Mouse (Mus musculus) activated CD4-positive, CD25-positive, alpha-beta regulatory T cell, adult 4 months (primary cell): ENCODE measurements around the gene Trpc4. TPM values are rescaled to one million over a fixed set of nuclear protein-coding genes. Genes with fewer than 3 reads are reported as not detected.

ENCODE experiments used
- ATAC-seq: one replicate; pipeline ENCODE4 v1.8.0; 2017
- polyA plus RNA-seq, 2 experiments: library from polyadenylated mRNA; unstranded; fragments of 100-300 nt; shearing (Covaris generic); gene quantifications; one replicate each; pipeline ENCODE4 v1.2.1; 2017

Gene Trpc4
- polyA plus RNA-seq, 2 experiments from 2014 or later, result not detected

DNA sequence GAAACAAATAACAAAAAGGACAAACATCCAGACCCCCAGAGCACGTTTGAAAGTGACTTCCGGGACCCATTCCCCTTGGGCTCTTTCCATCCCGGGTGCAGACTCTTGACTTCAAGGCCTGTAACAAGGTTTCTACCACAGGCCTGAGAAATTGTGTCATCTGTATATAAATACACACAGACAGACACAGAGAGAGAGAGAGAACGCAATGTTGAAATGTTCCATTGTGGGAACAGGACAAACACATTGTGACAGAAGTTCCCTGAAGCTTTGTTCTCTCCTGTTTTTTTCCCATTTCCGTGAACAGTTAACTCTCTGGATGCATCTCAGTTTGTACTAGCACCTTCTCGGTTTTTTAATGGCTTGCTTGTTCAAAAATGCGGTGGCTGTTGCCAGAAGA lies 118.8 kb downstream of the Trpc4 start:
- no peak for ATAC-seq

DNA sequence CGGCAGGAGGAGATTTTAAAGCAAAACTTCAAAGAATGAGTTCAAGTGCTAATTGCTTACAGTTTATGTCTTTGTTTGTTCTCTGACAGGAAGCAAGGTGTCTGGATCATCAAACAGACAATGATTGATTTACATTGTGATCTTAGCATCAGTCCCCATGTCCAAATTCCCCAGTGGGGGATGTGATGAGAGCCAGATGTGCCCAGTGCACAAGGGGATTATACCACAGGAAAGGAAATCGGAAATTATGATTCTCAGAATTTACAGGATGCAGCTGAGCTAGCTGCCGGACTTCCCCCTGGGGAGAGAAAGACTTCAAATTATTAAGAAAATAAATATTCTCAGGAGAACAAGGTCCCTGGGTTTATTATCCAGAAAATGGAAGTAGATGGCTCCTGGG lies 133.9 kb downstream of the Trpc4 start:
- ATAC-seq, result no peak

DNA sequence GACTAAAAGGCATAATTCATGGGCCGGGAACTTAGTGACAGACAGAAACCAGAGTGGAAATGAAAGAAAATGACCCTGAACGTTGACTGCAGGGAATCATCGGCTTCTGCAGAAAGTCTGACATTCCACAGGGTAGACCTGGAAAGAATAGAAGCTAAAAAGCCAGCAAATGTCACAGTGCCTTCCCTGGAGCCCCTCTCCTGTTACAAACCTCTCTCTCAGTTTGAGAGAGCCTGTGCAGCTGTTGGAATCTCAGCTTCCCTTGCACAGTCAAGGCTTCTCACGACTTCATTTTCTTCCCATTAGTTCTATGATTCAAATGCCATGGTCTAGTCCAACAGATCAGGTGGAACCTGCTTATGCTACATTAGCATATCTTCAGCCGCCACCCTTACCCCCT lies 154.8 kb downstream of the Trpc4 start:
- ATAC-seq, result no peak

DNA sequence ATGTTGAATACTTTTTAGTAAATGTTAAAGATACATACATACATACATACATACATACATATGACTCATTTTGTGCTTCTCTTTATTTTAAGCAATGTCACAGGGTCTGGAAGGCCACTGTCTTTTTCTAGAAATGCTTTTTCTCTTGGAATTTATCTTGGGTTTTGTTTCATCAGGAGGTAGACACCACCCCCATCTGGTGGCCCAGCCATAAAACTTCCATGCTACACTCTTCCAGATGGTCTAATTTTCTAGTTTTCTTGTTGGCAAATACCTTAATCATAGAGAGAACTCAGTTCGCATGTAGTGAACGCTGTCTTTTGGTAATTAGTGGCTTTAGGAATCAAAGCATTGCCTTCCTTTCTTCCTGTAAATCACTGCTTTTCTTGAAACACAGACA lies 158.2 kb downstream of the Trpc4 start:
- ATAC-seq, result no peak

DNA sequence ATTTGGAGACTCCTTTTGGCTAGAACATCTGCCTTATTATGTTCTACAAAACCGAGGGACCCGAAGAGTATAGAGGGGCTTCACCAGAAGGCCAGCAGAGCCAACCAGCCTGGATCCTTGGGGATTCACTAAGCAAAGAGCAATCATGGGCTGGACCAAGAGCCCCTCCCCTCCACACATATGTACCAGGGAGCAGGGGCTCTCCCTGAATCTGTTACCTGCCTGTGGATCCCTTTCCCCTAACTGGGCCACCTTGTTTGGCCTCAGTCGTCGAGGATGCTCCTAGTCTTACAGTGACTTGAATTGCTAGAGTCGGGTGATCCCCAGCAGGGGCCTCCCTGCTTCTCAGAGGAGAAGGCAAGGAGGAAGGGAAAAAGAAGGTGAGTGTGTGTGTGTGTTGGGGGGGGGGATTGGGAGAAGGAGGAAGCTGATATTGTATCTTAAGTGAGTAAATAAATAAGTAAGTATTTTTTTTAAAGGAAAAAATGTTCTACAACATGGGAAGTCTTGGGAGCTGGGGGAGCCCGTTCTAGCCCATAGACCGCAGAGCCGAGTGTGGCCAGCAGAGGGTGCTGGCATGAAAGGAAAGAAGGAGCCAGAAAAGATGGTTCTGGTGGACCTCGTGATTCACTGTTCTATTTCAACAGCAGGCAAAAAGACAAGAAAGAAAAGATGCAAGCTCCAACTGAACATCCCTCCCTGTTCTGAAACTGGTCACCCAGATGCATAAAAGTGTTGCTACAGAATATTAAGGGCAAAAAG lies 197.2 kb downstream of the Trpc4 start:
- ATAC-seq, result peak; percentile 83

DNA sequence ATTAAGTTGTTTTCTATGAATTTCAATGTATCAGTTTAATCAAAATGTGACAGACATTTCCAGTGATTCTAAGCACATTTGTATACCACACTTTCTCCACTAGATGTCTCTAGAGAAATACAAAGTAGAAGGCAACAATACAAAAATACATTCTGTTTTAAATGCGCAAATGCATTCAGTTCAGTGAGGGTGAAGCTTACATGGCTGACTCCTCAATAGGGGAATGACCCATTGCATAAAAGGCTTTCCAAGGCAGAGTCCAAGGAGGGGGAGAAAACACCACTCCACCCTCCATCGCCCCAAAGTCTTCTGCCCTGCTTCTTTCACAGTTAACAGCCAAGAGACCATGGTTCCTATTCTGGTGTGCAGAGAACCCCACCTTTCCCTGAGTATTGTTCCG lies 201.7 kb downstream of the Trpc4 start:
- no peak for ATAC-seq

DNA sequence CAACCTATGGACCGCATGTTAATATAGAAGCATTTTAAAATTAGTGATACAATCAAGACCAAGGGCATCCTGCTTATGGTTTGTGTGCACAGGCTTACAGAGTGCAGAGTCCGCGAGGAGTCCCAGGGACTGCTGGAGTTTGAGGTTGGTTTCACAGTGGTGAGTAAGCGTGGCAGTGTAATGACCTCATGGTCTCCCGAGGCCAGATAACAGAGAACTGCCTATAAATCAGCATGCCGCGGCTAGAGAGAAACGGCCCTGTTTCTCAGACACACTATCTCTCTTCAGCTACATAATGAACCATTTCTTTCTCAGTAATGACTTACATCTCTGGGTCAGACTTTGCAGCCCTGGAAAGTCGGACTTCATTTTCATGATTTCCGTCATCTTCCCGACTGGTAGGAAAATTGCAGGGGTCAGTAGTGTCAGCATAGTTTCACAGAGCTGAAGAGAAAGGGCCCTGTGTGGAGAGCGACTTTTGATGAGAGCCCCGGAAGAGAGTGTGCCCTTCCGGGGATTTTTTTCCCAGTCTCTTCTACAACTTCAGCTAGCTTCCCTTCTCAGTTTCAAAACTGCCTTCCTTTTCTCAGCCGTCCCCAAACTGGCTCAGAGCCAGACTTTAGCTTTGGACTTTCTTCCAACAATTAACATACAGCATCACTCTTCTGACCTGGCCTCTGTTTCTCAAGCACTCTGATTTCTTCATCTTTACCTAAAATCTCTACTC lies 202.8 kb downstream of the Trpc4 start:
- ATAC-seq, result no peak

DNA sequence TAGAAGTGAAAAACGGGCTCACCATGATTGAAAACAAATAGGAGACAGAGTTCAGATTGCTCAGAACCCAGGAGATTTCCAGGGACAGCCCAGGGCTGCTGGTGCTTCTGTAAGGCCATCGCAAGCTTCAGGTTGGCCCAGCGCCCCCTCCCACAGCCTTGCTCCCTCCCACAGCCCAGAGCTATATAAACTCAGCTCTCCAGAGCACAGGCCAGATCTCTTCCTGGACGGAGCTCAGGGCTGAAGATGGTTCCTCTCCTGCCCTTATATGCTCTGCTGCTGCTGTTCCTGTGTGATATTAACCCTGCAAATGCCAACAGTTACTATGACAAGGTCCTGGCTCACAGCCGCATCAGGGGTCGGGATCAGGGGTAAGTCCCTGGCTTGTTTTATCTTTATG lies 205.1 kb downstream of the Trpc4 start, which contains the start of gene Postn:
Gene Postn, plus strand, starts transcription at position 213 of the 400 bp plus-strand sequence.
- ATAC-seq, result no peak

DNA sequence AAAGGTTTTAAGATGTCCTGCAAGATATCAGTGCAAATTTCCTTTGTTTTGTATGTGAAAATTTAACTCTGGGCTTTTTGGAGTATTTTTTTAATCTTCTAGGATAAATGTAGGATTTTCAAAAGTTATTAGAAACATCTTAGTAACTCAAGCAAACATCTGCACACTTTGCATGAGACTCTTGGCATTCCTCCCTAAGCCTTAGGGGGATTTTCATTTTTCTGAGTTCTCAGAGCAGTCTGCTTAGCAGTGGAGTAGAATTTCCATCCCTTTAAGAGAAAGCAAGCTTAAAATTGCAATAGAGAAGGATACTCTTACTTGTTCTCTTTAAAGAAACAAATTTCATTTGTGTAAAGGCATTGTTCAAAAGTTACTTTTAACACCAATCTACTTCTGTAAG lies 205.8 kb downstream of the Trpc4 start:
- ATAC-seq, result no peak

Other genes with a start within 250 kb of the Trpc4 start
- under 1 TPM in 1 of 2 experiments, not detected in 1; 0.11 TPM for gene Postn, start 205.1 kb downstream of the Trpc4 start, polyA plus RNA-seq